Mouse (Mus musculus): ENCODE measurements at regions not wholly inside any gene's neighbourhood (a gene's known extent, or its start where the extent isn't known, plus 50 kb on each side); places are given as distances from the start of the nearest gene placed in this dataset.

DNA sequence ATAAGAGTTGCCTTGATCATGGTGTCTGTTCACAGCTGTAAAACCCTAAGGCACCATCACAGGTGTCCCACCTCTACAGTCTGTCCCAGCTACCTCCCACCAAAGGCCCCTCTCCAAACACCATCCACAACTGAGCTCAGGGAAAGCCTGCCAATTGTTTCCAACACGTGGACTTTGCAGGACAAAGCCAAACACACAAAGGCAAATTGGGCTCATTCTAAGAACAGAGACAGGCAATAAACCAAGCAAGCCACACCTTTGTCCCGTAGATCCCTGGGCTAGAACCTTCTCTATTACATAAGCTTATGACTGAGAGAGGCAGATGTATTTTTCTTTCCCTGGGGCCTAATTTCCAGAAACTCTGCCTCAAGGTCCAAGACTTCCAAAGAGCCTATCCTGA, 90.8 kb downstream of the Sall1 start:
- no peak for TF ChIP-seq CTCF (IDR thresholded peaks at IDR 0.05; ENCODE audit: low read depth)
- TF ChIP-seq EP300 (IDR thresholded peaks at IDR 0.05; ENCODE audit: low read depth): no peak

All from liver, postnatal 0 days (tissue).